Mouse (Mus musculus) CH12.LX (cell line): ENCODE results near the gene Gramd1a. TPM values are rescaled to one million over a fixed set of nuclear protein-coding genes. Genes with fewer than 3 reads are reported as not detected.

Source experiments
- DNase-seq: peaks from one replicate; pipeline ENCODE4 v3.0.0-alpha.2; 2013; ENCODE audit errors: extremely low read depth
- H3K27ac ChIP-seq: 2 replicates; pipeline ENCODE4 v1.5.1; 2012; ENCODE audit warnings: low read depth, mild to moderate bottlenecking, control low read depth, moderate library complexity; ENCODE audit not compliant: insufficient read depth
- H3K27me3 ChIP-seq: replicated peaks from 2 replicates; pipeline ENCODE3; 2012; ENCODE audit warnings: inconsistent platforms
- H3K36me3 ChIP-seq, 2 experiments: replicated peaks in 1 of 2; 2 replicates each; pipeline versions ENCODE3 to v1.6.1; 2012; ENCODE audit warnings: inconsistent platforms in 1 of 2, low read length in 1 of 2, mild to moderate bottlenecking in 1 of 2, mixed read lengths in 1 of 2, moderate library complexity in 1 of 2; ENCODE audit not compliant: control insufficient read depth in 1 of 2, insufficient read depth in 1 of 2
- H3K4me1 ChIP-seq, 2 experiments: 2 replicates each; pipeline ENCODE4 v1.6.1; 2012; ENCODE audit warnings: inconsistent platforms in 1 of 2, moderate library complexity in 1 of 2; ENCODE audit not compliant: insufficient read depth in 2 of 2, control insufficient read depth in 1 of 2
- H3K4me2 ChIP-seq: 2 replicates; pipeline ENCODE4 v1.6.1; 2012; ENCODE audit warnings: low read depth, mild to moderate bottlenecking, control low read depth; ENCODE audit not compliant: poor library complexity, insufficient read depth, severe bottlenecking
- H3K4me3 ChIP-seq, 3 experiments: fragments of 150-350 bp in 1 of 3; sonication (generic) in 1 of 3; replicated peaks in 1 of 3; 2 replicates each; pipeline versions ENCODE3 to v1.5.1; 2011 to 2012; ENCODE audit warnings: low read depth in 2 of 3, low read length in 2 of 3, mild to moderate bottlenecking in 2 of 3, moderate library complexity in 2 of 3, control low read depth in 1 of 3, improper control_type of control experiment in 1 of 3, inconsistent platforms in 1 of 3, mixed read lengths in 1 of 3; ENCODE audit not compliant: poor library complexity in 1 of 3
- H3K79me2 ChIP-seq: replicated peaks from 2 replicates; pipeline ENCODE4 v1.6.1; 2012; ENCODE audit warnings: mild to moderate bottlenecking, moderate library complexity; ENCODE audit not compliant: control insufficient read depth, poor library complexity, insufficient read depth, severe bottlenecking; ENCODE audit errors: extremely low read depth
- H3K9ac ChIP-seq: 2 replicates; pipeline ENCODE4 v1.6.1; 2012; ENCODE audit warnings: low read depth, mild to moderate bottlenecking, control low read depth, moderate library complexity; ENCODE audit not compliant: insufficient read depth
- H3K9me3 ChIP-seq: replicated peaks from 2 replicates; pipeline ENCODE3; 2012; ENCODE audit warnings: low read length, inconsistent platforms, mixed read lengths
- CHD1 ChIP-seq: IDR thresholded peaks from 2 replicates; pipeline ENCODE4 v1.6.1; 2012; ENCODE audit warnings: low read depth, low read length, improper control_type of control experiment, inconsistent platforms
- CHD2 ChIP-seq: IDR thresholded peaks from 2 replicates; pipeline ENCODE4 v1.6.1; 2011; ENCODE audit warnings: low read length, improper control_type of control experiment
- CTCF ChIP-seq, 2 experiments: IDR thresholded peaks in 1 of 2; conservative IDR thresholded peaks in 1 of 2; 2 replicates each; pipeline ENCODE4 v1.5.1; 2011 to 2012; ENCODE audit warnings: low read depth in 2 of 2, low read length in 2 of 2, improper control_type of control experiment in 1 of 2, inconsistent platforms in 1 of 2, mild to moderate bottlenecking in 1 of 2, moderate library complexity in 1 of 2
- E2F4 ChIP-seq: IDR thresholded peaks from 2 replicates; pipeline ENCODE4 v1.6.1; 2011; ENCODE audit warnings: low read depth, low read length, improper control_type of control experiment; ENCODE audit not compliant: insufficient replicate concordance
- EP300 ChIP-seq: IDR thresholded peaks from 2 replicates; pipeline ENCODE4 v1.6.1; 2011; ENCODE audit warnings: low read length, improper control_type of control experiment
- IRF4 ChIP-seq: IDR thresholded peaks from 2 replicates; pipeline ENCODE4 v1.6.1; 2014; ENCODE audit warnings: low read depth, mild to moderate bottlenecking, inconsistent platforms, low read length, improper control_type of control experiment
- JUND ChIP-seq: conservative IDR thresholded peaks from 2 replicates; pipeline ENCODE4 v1.6.1; 2011; ENCODE audit warnings: low read depth, low read length, improper control_type of control experiment
- MAFK ChIP-seq: IDR thresholded peaks from 2 replicates; pipeline ENCODE4 v1.6.1; 2011; ENCODE audit warnings: low read length, improper control_type of control experiment; ENCODE audit not compliant: insufficient replicate concordance
- MXI1 ChIP-seq: IDR thresholded peaks from 2 replicates; pipeline ENCODE4 v1.6.1; 2011; ENCODE audit warnings: mild to moderate bottlenecking, low read depth, low read length, improper control_type of control experiment
- MYC ChIP-seq: IDR thresholded peaks from 2 replicates; pipeline ENCODE4 v1.6.1; 2011; ENCODE audit warnings: low read depth, mild to moderate bottlenecking, improper control_type of control experiment, low read length
- PAX5 ChIP-seq: IDR thresholded peaks from 2 replicates; pipeline ENCODE4 v1.6.1; 2012; ENCODE audit warnings: low read length, inconsistent platforms, mixed read lengths
- POLR2AphosphoS2 ChIP-seq: IDR thresholded peaks from 2 replicates; pipeline ENCODE4 v1.6.1; 2011; ENCODE audit warnings: low read depth, low read length, improper control_type of control experiment
- RCOR1 ChIP-seq: conservative IDR thresholded peaks from 2 replicates; pipeline ENCODE4 v1.6.1; 2012; ENCODE audit warnings: low read depth, mild to moderate bottlenecking, inconsistent platforms, low read length, improper control_type of control experiment
- SIN3A ChIP-seq: IDR thresholded peaks from 2 replicates; pipeline ENCODE4 v1.6.1; 2012; ENCODE audit warnings: low read length, improper control_type of control experiment, inconsistent platforms
- TBP ChIP-seq: conservative IDR thresholded peaks from 2 replicates; pipeline ENCODE4 v1.6.1; 2011; ENCODE audit warnings: low read depth, low read length, improper control_type of control experiment
- TCF12 ChIP-seq: IDR thresholded peaks from 2 replicates; pipeline ENCODE4 v1.6.1; 2014; ENCODE audit warnings: low read depth, mild to moderate bottlenecking, inconsistent platforms, low read length, improper control_type of control experiment
- USF1 ChIP-seq: IDR thresholded peaks from 2 replicates; pipeline ENCODE4 v1.6.1; 2014; ENCODE audit warnings: low read depth, mild to moderate bottlenecking, inconsistent platforms, low read length, improper control_type of control experiment
- USF2 ChIP-seq: conservative IDR thresholded peaks from 2 replicates; pipeline ENCODE4 v1.6.1; 2011; ENCODE audit warnings: low read depth, low read length, improper control_type of control experiment
- ZKSCAN1 ChIP-seq: IDR thresholded peaks from 2 replicates; pipeline ENCODE4 v1.6.1; 2012; ENCODE audit warnings: low read depth, inconsistent platforms, low read length, improper control_type of control experiment, borderline replicate concordance
- ZNF384 ChIP-seq: IDR thresholded peaks from 2 replicates; pipeline ENCODE4 v1.6.1; 2012; ENCODE audit warnings: low read depth, low read length, improper control_type of control experiment, inconsistent platforms
- dilution Hi-C: fragments of 300-500 bp; cut with MboI; formaldehyde crosslinking; loops from 2 replicates; pipeline ENCODE4 v1.14.3; 2020; ENCODE audit warnings: low sequenced_read_pairs; ENCODE audit not compliant: extremely low pct_unique_long_range_greater_than_20kb, extremely low pct_ligation_motif_present
- in situ Hi-C: fragments of 300-500 bp; cut with MboI; formaldehyde crosslinking; loops from 3 replicates; pipeline ENCODE4 v1.14.3; 2019; ENCODE audit warnings: low sequenced_read_pairs, low pct_ligation_motif_present, low pct_unique_long_range_greater_than_20kb, mixed read lengths
- polyA plus RNA-seq: library from polyadenylated mRNA; unstranded; fragments of >175 nt; gene quantifications from 2 replicates; pipeline ENCODE4 v1.2.1, GENCODE M21; 2012; ENCODE audit warnings: low read depth; ENCODE audit not compliant: insufficient read length
- total RNA-seq, 2 experiments: library from RNA; depleted of rRNA; stranded (reverse); fragments of 300-350 nt in 1 of 2; fragments of >200 nt in 1 of 2; gene quantifications; 2 replicates each; pipeline ENCODE4 v1.2.3; 2012 to 2014

Gramd1a gene
- total and polyA plus RNA-seq, 3 experiments = 49.5 to 90.7 (median 86.0) TPM

- H3K36me3 ChIP-seq = no peaks in the 10 kb centered on the region
- H3K9ac ChIP-seq = no peak overlapping the region
- no peak for TF ChIP-seq SIN3A
- no peak for TF ChIP-seq JUND
- TF ChIP-seq IRF4 = no peak
- no peak for TF ChIP-seq ZNF384
- TF ChIP-seq MAFK = no peak
- TF ChIP-seq RCOR1 = no peak
- DNase-seq = no peak
- peaks cover 0 to 7% of the 10 kb centered on the region in 2 experiments; a peak in 2 of 4 replicates for H3K4me1 ChIP-seq
- H3K4me2 ChIP-seq = no peak overlapping the region
- H3K9me3 ChIP-seq = peaks cover 6% of the 10 kb centered on the region
- in situ Hi-C loops = no loop called here
- dilution Hi-C loops = no loop called here
- peaks cover 7% of the 10 kb centered on the region for H3K27me3 ChIP-seq
- H3K27ac ChIP-seq = no peak overlapping the region
- H3K4me3 ChIP-seq = no peak overlapping the region
- H3K79me2 ChIP-seq = no peaks in the 10 kb centered on the region
Measured at GRCm38 (mm10) chr7:31082831-31083588, 72.7 kb downstream of the Gramd1a start.

- dilution Hi-C loops = no loop called here
Measured at GRCm38 (mm10) chr7:31082106-31082505, 73.6 kb downstream of the Gramd1a start.

GRCm38 (mm10) chr7:31081106-31081505, 74.6 kb downstream of the Gramd1a start:
- Histone ChIP-seq H3K4me3 (no peak overlapping the region), H3K79me2 (no peaks in the 10 kb centered on the region), H3K4me2 (no peak overlapping the region), H3K9me3 (peaks cover 6% of the 10 kb centered on the region), H3K36me3 (no peaks in the 10 kb centered on the region), H3K27ac (no peak overlapping the region), H3K27me3 (peaks cover 10% of the 10 kb centered on the region), H3K9ac (no peak overlapping the region), H3K4me1 (peaks cover 0 to 7% of the 10 kb centered on the region in 2 experiments; a peak in 2 of 4 replicates)
- in situ Hi-C loops = no loop called here
- TF ChIP-seq CHD2 = no peak
- no peak for TF ChIP-seq USF1
- TF ChIP-seq USF2 = no peak
- dilution Hi-C loops = no loop called here
- DNase-seq = no peak

More at GRCm38 (mm10) chr7:31082106-31082505, 73.6 kb downstream of the Gramd1a start:
- Histone ChIP-seq H3K9me3 (peaks cover 6% of the 10 kb centered on the region), H3K4me2 (no peak overlapping the region), H3K27me3 (peaks cover 10% of the 10 kb centered on the region), H3K9ac (no peak overlapping the region), H3K79me2 (no peaks in the 10 kb centered on the region), H3K4me3 (no peak overlapping the region), H3K4me1 (peaks cover 0 to 7% of the 10 kb centered on the region in 2 experiments; a peak in 2 of 4 replicates), H3K36me3 (no peaks in the 10 kb centered on the region), H3K27ac (no peak overlapping the region)
- TF ChIP-seq ZKSCAN1 (no peak), CHD1 (no peak), CTCF (conservative IDR thresholded peaks at IDR 0.05 in 1 of 2, IDR thresholded peaks at IDR 0.05 in 1 of 2; ENCODE audit: low read depth in 2 of 2, low read length in 2 of 2) (no peak), MXI1 (no peak), TCF12 (no peak), EP300 (no peak), TBP (no peak), MYC (no peak), POLR2AphosphoS2 (no peak), PAX5 (no peak), E2F4 (no peak), CHD2 (no peak)
- no peak for DNase-seq
- in situ Hi-C loops = no loop called here
